In genomic region chr5:16363171-16363570, GRCm38 (mm10) we compare ENCODE assay signal across 32 mouse cellular contexts.
"Had no signal": no experiment of that assay in that cellular context is flagged by ENCODE, and none has a peak within 500 bp of the region (broad histone marks: within the 10 kb centered on the region; RNA-seq: fewer than 3 reads in every experiment).

No protein-coding gene starts in this region.

- H3K4me2 ChIP-seq: limb, embryonic 12.5 days; limb, embryonic 13.5 days; limb, embryonic 15.5 days; liver, embryonic 11.5 days; liver, embryonic 12.5 days; liver, embryonic 13.5 days; liver, embryonic 15.5 days; lung, embryonic 14.5 days; lung, embryonic 15.5 days; midbrain, embryonic 11.5 days; midbrain, embryonic 12.5 days; midbrain, embryonic 13.5 days; midbrain, embryonic 15.5 days; neural tube, embryonic 12.5 days had no signal

- DNase-seq: left cerebral cortex, postnatal 4 days; liver; liver, embryonic 13.5 days; liver, postnatal 0 days; lung, adult 18-20 months; lung, adult 2 months; lung, embryonic 14.5 days; lung, postnatal 10 days; lung, postnatal 14 days; lung, postnatal 36 days; lung, postnatal 4 days; midbrain, embryonic 14.5 days had no signal

- ATAC-seq: liver, embryonic 12.5 days; liver, postnatal 0 days; lung, postnatal 0 days; midbrain, embryonic 13.5 days; midbrain, embryonic 15.5 days; midbrain, embryonic 16.5 days had no signal

- H3K27me3 ChIP-seq: limb, embryonic 12.5 days; limb, embryonic 13.5 days; limb, embryonic 15.5 days; liver, embryonic 12.5 days; liver, embryonic 13.5 days; liver, embryonic 15.5 days; lung, embryonic 15.5 days; megakaryocyte, embryonic 14.5 days; midbrain, embryonic 12.5 days; midbrain, embryonic 13.5 days; midbrain, embryonic 15.5 days; neural tube, embryonic 12.5 days had no signal

- H3K9ac ChIP-seq: limb, embryonic 12.5 days; limb, embryonic 13.5 days; limb, embryonic 15.5 days; liver, embryonic 12.5 days; liver, embryonic 13.5 days; liver, embryonic 14.5 days; liver, embryonic 15.5 days; liver, postnatal 0 days; lung, embryonic 14.5 days; lung, embryonic 15.5 days; midbrain, embryonic 12.5 days; midbrain, embryonic 13.5 days; midbrain, embryonic 15.5 days; neural tube, embryonic 12.5 days had no signal

- H3K4me1 ChIP-seq: limb, embryonic 10.5 days; limb, embryonic 12.5 days; limb, embryonic 13.5 days; limb, embryonic 15.5 days; liver, embryonic 12.5 days; liver, embryonic 13.5 days; liver, embryonic 15.5 days; lung, embryonic 15.5 days; midbrain, embryonic 10.5 days; midbrain, embryonic 12.5 days; midbrain, embryonic 13.5 days; midbrain, embryonic 15.5 days; neural tube, embryonic 12.5 days had no signal

- H3K27ac ChIP-seq: limb, embryonic 10.5 days; limb, embryonic 12.5 days; limb, embryonic 13.5 days; limb, embryonic 15.5 days; liver, embryonic 12.5 days; liver, embryonic 13.5 days; liver, embryonic 14.5 days; liver, embryonic 15.5 days; lung, embryonic 15.5 days; macrophage; midbrain, embryonic 10.5 days; midbrain, embryonic 12.5 days; midbrain, embryonic 13.5 days; midbrain, embryonic 15.5 days; neural tube, embryonic 12.5 days had no signal

- H3K36me3 ChIP-seq: limb, embryonic 10.5 days; liver, embryonic 12.5 days; liver, embryonic 13.5 days; liver, embryonic 15.5 days; lung, embryonic 15.5 days; midbrain, embryonic 10.5 days; midbrain, embryonic 12.5 days; midbrain, embryonic 15.5 days; neural tube, embryonic 12.5 days had no signal

- H3K9me3 ChIP-seq: limb, embryonic 10.5 days; limb, embryonic 12.5 days; limb, embryonic 13.5 days; limb, embryonic 15.5 days; liver, embryonic 12.5 days; liver, embryonic 13.5 days; liver, embryonic 15.5 days; lung, embryonic 15.5 days; megakaryocyte, embryonic 14.5 days; midbrain, embryonic 10.5 days; midbrain, embryonic 12.5 days; midbrain, embryonic 13.5 days; midbrain, embryonic 15.5 days; neural tube, embryonic 12.5 days had no signal

- H3K4me3 ChIP-seq: limb, embryonic 10.5 days; limb, embryonic 12.5 days; limb, embryonic 13.5 days; limb, embryonic 15.5 days; liver, embryonic 12.5 days; liver, embryonic 13.5 days; liver, embryonic 15.5 days; lung, embryonic 15.5 days; megakaryocyte, embryonic 14.5 days; midbrain, embryonic 10.5 days; midbrain, embryonic 12.5 days; midbrain, embryonic 13.5 days; midbrain, embryonic 15.5 days; myocyte; neural tube, embryonic 12.5 days had no signal
